Mouse (Mus musculus): ENCODE measurements at regions not wholly inside any gene's neighbourhood (a gene's known extent, or its start where the extent isn't known, plus 50 kb on each side); places are given as distances from the start of the nearest gene placed in this dataset.
A peak's percentile ranks its signal among the peaks of the same experiment; 100 is the strongest.
"Not testable (repeated sequence)": the region's sequence is repeated elsewhere in the genome, so short reads cannot be mapped to it uniquely, and the experiment has no call there.

GRCm38 (mm10) chr10:69046008-69046555 is 105.2 kb upstream of the Rhobtb1 start:
- Histone ChIP-seq H3K27ac (ENCODE audit: low read length) (peak overlapping the region; percentile 51), H3K27me3 (ENCODE audit: control insufficient read depth, insufficient read depth, low read length) (no peaks in the 10 kb centered on the region), H3K36me3 (ENCODE audit: control insufficient read depth, insufficient read depth, low read length) (no peaks in the 10 kb centered on the region), H3K4me1 (ENCODE audit: control insufficient read depth, insufficient read depth, low read length) (peaks cover 25% of the 10 kb centered on the region), H3K9me3 (replicated peaks; ENCODE audit: control insufficient read depth, low read length) (no peaks in the 10 kb centered on the region), H3K4me3 (replicated peaks; ENCODE audit: low read length) (no peak overlapping the region), H3K9ac (ENCODE audit: low read length) (no peak overlapping the region), H3K4me2 (ENCODE audit: low read depth, low read length) (no peak overlapping the region; the same call in 1 of the 2 replicates)
- 28% methylated on average over 10 of the region's 10 CpGs for WGBS
- no peak for ATAC-seq (ENCODE audit: insufficient read depth, low FRiP score)

GRCm38 (mm10) chr10:69078008-69078407 is 73.2 kb upstream of the Rhobtb1 start:
- Histone ChIP-seq H3K9me3 (replicated peaks; ENCODE audit: control insufficient read depth, low read length) (no peaks in the 10 kb centered on the region), H3K27ac (ENCODE audit: low read length) (no peak overlapping the region), H3K4me2 (ENCODE audit: low read depth, low read length) (no peak overlapping the region), H3K27me3 (ENCODE audit: control insufficient read depth, insufficient read depth, low read length) (no peaks in the 10 kb centered on the region), H3K9ac (ENCODE audit: low read length) (no peak overlapping the region), H3K4me3 (replicated peaks; ENCODE audit: low read length) (no peak overlapping the region), H3K4me1 (ENCODE audit: control insufficient read depth, insufficient read depth, low read length) (no peaks in the 10 kb centered on the region), H3K36me3 (ENCODE audit: control insufficient read depth, insufficient read depth, low read length) (no peaks in the 10 kb centered on the region)
- WGBS: 78% methylated on average over 11 of the region's 11 CpGs
- no peak for ATAC-seq (ENCODE audit: insufficient read depth, low FRiP score)

GRCm38 (mm10) chr10:69086184-69086583 is 65.0 kb upstream of the Rhobtb1 start:
- no peak overlapping the region for H3K4me3 ChIP-seq (replicated peaks; ENCODE audit: low read length)
- H3K9ac ChIP-seq (ENCODE audit: low read length): no peak overlapping the region
- H3K9me3 ChIP-seq (replicated peaks; ENCODE audit: control insufficient read depth, low read length): no peaks in the 10 kb centered on the region
- H3K27ac ChIP-seq (ENCODE audit: low read length): no peak overlapping the region
- no peak for ATAC-seq (ENCODE audit: insufficient read depth, low FRiP score)
- 65% methylated on average over 1 of the region's 1 CpGs for WGBS
- H3K4me2 ChIP-seq (ENCODE audit: low read depth, low read length): no peak overlapping the region
- H3K27me3 ChIP-seq (ENCODE audit: control insufficient read depth, insufficient read depth, low read length): no peaks in the 10 kb centered on the region
- no peaks in the 10 kb centered on the region for H3K36me3 ChIP-seq (ENCODE audit: control insufficient read depth, insufficient read depth, low read length)
- H3K4me1 ChIP-seq (ENCODE audit: control insufficient read depth, insufficient read depth, low read length): no peaks in the 10 kb centered on the region

- Histone ChIP-seq H3K9ac (ENCODE audit: low read length) (no peak overlapping the region), H3K27ac (ENCODE audit: low read length) (no peak overlapping the region), H3K4me3 (replicated peaks; ENCODE audit: low read length) (no peak overlapping the region), H3K36me3 (ENCODE audit: control insufficient read depth, insufficient read depth, low read length) (no peaks in the 10 kb centered on the region), H3K27me3 (ENCODE audit: control insufficient read depth, insufficient read depth, low read length) (no peaks in the 10 kb centered on the region), H3K4me1 (ENCODE audit: control insufficient read depth, insufficient read depth, low read length) (no peaks in the 10 kb centered on the region), H3K4me2 (ENCODE audit: low read depth, low read length) (no peak overlapping the region), H3K9me3 (replicated peaks; ENCODE audit: control insufficient read depth, low read length) (no peaks in the 10 kb centered on the region)
- 66% methylated on average over 3 of the region's 3 CpGs for WGBS
- ATAC-seq (ENCODE audit: insufficient read depth, low FRiP score): no peak
These were observed 59.4 kb upstream of the Rhobtb1 start for GRCm38 (mm10) chr10:69091872-69092271.

GRCm38 (mm10) chr10:69100021-69100420 is 51.2 kb upstream of the Rhobtb1 start:
- H3K36me3 ChIP-seq (ENCODE audit: control insufficient read depth, insufficient read depth, low read length): no peaks in the 10 kb centered on the region
- no peak overlapping the region for H3K9ac ChIP-seq (ENCODE audit: low read length)
- no peak overlapping the region for H3K27ac ChIP-seq (ENCODE audit: low read length)
- no peak for ATAC-seq (ENCODE audit: insufficient read depth, low FRiP score)
- WGBS: 83% methylated on average over 3 of the region's 3 CpGs
- H3K4me3 ChIP-seq (replicated peaks; ENCODE audit: low read length): no peak overlapping the region
- H3K27me3 ChIP-seq (ENCODE audit: control insufficient read depth, insufficient read depth, low read length): no peaks in the 10 kb centered on the region
- 0 out of 2 replicates have a peak, but pooled peaks cover 7% of the 10 kb centered on the region for H3K4me1 ChIP-seq (ENCODE audit: control insufficient read depth, insufficient read depth, low read length)
- no peaks in the 10 kb centered on the region for H3K9me3 ChIP-seq (replicated peaks; ENCODE audit: control insufficient read depth, low read length)
- H3K4me2 ChIP-seq (ENCODE audit: low read depth, low read length): no peak overlapping the region

GRCm38 (mm10) chr10:69100742-69101141 is 50.5 kb upstream of the Rhobtb1 start:
- H3K4me3 ChIP-seq (replicated peaks; ENCODE audit: low read length); ATAC-seq (ENCODE audit: insufficient read depth, low FRiP score); H3K9ac ChIP-seq (ENCODE audit: low read length); H3K4me2 ChIP-seq (ENCODE audit: low read depth, low read length); H3K27me3 ChIP-seq (ENCODE audit: control insufficient read depth, insufficient read depth, low read length); H3K27ac ChIP-seq (ENCODE audit: low read length); H3K36me3 ChIP-seq (ENCODE audit: control insufficient read depth, insufficient read depth, low read length); H3K4me1 ChIP-seq (ENCODE audit: control insufficient read depth, insufficient read depth, low read length); H3K9me3 ChIP-seq (replicated peaks; ENCODE audit: control insufficient read depth, low read length): not testable (repeated sequence)
- 53% methylated on average over 16 of the region's 16 CpGs for WGBS
